ENCODE assay signal across 8 mouse cellular contexts in genomic region chr7:30143555-30144209, GRCm38 (mm10). TPM values are rescaled to one million over a fixed set of nuclear protein-coding genes. Genes with fewer than 3 reads are reported as not detected.
DNase-seq lines count a peak whose midpoint lies in the region; ATAC-seq lines count a peak whose summit lies in the region.

No protein-coding gene starts in this region.

- H3K27ac ChIP-seq in hindbrain, embryonic 14.5 days, result peak overlapping the region; percentile 86

- H3K4me3 ChIP-seq in hindbrain, embryonic 14.5 days (replicated peaks; ENCODE audit: low read length), result peak overlapping the region; percentile 46

- H3K27me3 ChIP-seq in hindbrain, embryonic 14.5 days (ENCODE audit: control insufficient read depth, insufficient read depth, low read length), result no peaks in the 10 kb centered on the region

- H3K36me3 ChIP-seq in hindbrain, embryonic 14.5 days (replicated peaks; ENCODE audit: control insufficient read depth, insufficient read depth), result peaks cover 4% of the 10 kb centered on the region

- peak; percentile 14 to 31 for DNase-seq in adrenal gland, adult 18-20 months (ENCODE audit: low spot score in 2 of 2)
- DNase-seq in cerebellum, postnatal 36 days, result peak; percentile 67 to 70
- peak; percentile 7 for DNase-seq in gastrocnemius, adult 18-20 months (ENCODE audit: low spot score)
- DNase-seq in hindbrain, embryonic 14.5 days (ENCODE audit: low spot score), result peak; percentile 85
- DNase-seq in left cerebral cortex, adult 18-20 months (ENCODE audit: low spot score in 2 of 2), result peak; percentile 34 to 62
- DNase-seq in lung, postnatal 14 days, result peak; percentile 53
- peak; percentile 72 for DNase-seq in right cerebral cortex, adult 18-20 months
- peak; percentile 88 for DNase-seq in yolk sac, embryonic 10.5 days (ENCODE audit: low spot score)

- H3K9ac ChIP-seq in hindbrain, embryonic 14.5 days, result peak overlapping the region; percentile 63

- H3K9me3 ChIP-seq in hindbrain, embryonic 14.5 days (ENCODE audit: control insufficient read depth, low read length), result peaks cover 20% of the 10 kb centered on the region

- 0 out of 2 replicates have a peak, but pooled peaks cover 4% of the 10 kb centered on the region for H3K4me1 ChIP-seq in hindbrain, embryonic 14.5 days (replicated peaks; ENCODE audit: control insufficient read depth, insufficient read depth, low read length)

- 3% methylated on average over 35 of the region's 35 CpGs for WGBS in hindbrain, embryonic 14.5 days

- peak overlapping the region; percentile 71 for H3K4me2 ChIP-seq in hindbrain, embryonic 14.5 days (replicated peaks)

- peak; percentile 95 for ATAC-seq in hindbrain, embryonic 14.5 days (ENCODE audit: low FRiP score)

RNA-seq across cellular contexts. Expression of gene Zfp382, which starts 21.9 kb away (rescaled TPM):
- total RNA-seq in adrenal gland, adult 18-20 months (2021), result 1 to 10 TPM; 3.2 to 5.1 TPM
- total RNA-seq in gastrocnemius, adult 18-20 months (2021), result 1 to 10 TPM; 1.3 TPM
- 14.6 and 15.5 TPM in 2 replicates for polyA plus RNA-seq in hindbrain, embryonic 14.5 days (2014; fragmentation: Nextera tagmentation; extraction: Ambion mirVana)
- total RNA-seq in left cerebral cortex, adult 18-20 months (2021), result 10 to 100 TPM; 31.3 to 36.0 TPM

RNA-seq across cellular contexts. Expression of gene Zfp146, which starts 25.9 kb away (rescaled TPM):
- total RNA-seq in adrenal gland, adult 18-20 months (2021), result 10 to 100 TPM; 48.5 to 54.2 TPM
- total RNA-seq in gastrocnemius, adult 18-20 months (2021), result 10 to 100 TPM; 24.7 to 28.7 TPM
- polyA plus RNA-seq in hindbrain, embryonic 14.5 days (2014; fragmentation: Nextera tagmentation; extraction: Ambion mirVana), result 13.2 and 14.0 TPM in 2 replicates
- 10 to 100 TPM; 48.4 to 48.7 TPM for total RNA-seq in left cerebral cortex, adult 18-20 months (2021)

RNA-seq across cellular contexts. Expression of gene Cox7a1, which starts 40.3 kb away (rescaled TPM):
- total RNA-seq in adrenal gland, adult 18-20 months (2021), result 100 to 1,000 TPM; 349 to 810 TPM
- 100 to 1,000 TPM; 938 to 989 TPM for total RNA-seq in gastrocnemius, adult 18-20 months (2021)
- polyA plus RNA-seq in hindbrain, embryonic 14.5 days (2014; fragmentation: Nextera tagmentation; extraction: Ambion mirVana), result 6.0 and 6.9 TPM in 2 replicates
- 1 to 10 TPM; 4.7 to 5.8 TPM for total RNA-seq in left cerebral cortex, adult 18-20 months (2021)

RNA-seq across cellular contexts. Expression of gene Zfp260, which starts 49.1 kb away (rescaled TPM):
- total RNA-seq in adrenal gland, adult 18-20 months (2021), result 10 to 100 TPM; 38.4 to 45.1 TPM
- 10 to 100 TPM; 33.3 to 37.9 TPM for total RNA-seq in gastrocnemius, adult 18-20 months (2021)
- 88.6 and 97.8 TPM in 2 replicates for polyA plus RNA-seq in hindbrain, embryonic 14.5 days (2014; fragmentation: Nextera tagmentation; extraction: Ambion mirVana)
- 10 to 100 TPM; 64.8 to 75.6 TPM for total RNA-seq in left cerebral cortex, adult 18-20 months (2021)

RNA-seq across cellular contexts. Expression of gene Zfp566, which starts 53.4 kb away (rescaled TPM):
- total RNA-seq in adrenal gland, adult 18-20 months (2021), result 1 to 10 TPM; 2.9 to 4.1 TPM
- 1 to 10 TPM; 2.2 to 3.4 TPM for total RNA-seq in gastrocnemius, adult 18-20 months (2021)
- 14.3 and 15.0 TPM in 2 replicates for polyA plus RNA-seq in hindbrain, embryonic 14.5 days (2014; fragmentation: Nextera tagmentation; extraction: Ambion mirVana)
- 1 to 10 TPM; 5.6 to 7.7 TPM for total RNA-seq in left cerebral cortex, adult 18-20 months (2021)

Comparison
In these comparisons a context has a peak if more than half of its experiments do, and no peak if none do; other contexts are left out.
1. Peak in every context shown above with its lines: DNase-seq, ATAC-seq, H3K4me3 ChIP-seq and H3K27ac ChIP-seq.
2. DNase-seq: peak in every context shown above with its lines; median percentile 88 in yolk sac, embryonic 10.5 days; 85 in hindbrain, embryonic 14.5 days; 72 in right cerebral cortex, adult 18-20 months; 68 in cerebellum, postnatal 36 days; 53 in lung, postnatal 14 days; 48 in left cerebral cortex, adult 18-20 months; 22 in adrenal gland, adult 18-20 months; 7 in gastrocnemius, adult 18-20 months.
3. RNA of gene Zfp382, which starts 21.9 kb away (total RNA-seq): 31.3 to 36.0 TPM in left cerebral cortex, adult 18-20 months; 3.2 to 5.1 TPM in adrenal gland, adult 18-20 months and 1.3 TPM in gastrocnemius, adult 18-20 months; every median in the first group is over 4 times any median in the second.
4. RNA of gene Cox7a1, which starts 40.3 kb away (total RNA-seq): 938 to 989 TPM in gastrocnemius, adult 18-20 months and 349 to 810 TPM in adrenal gland, adult 18-20 months; 4.7 to 5.8 TPM in left cerebral cortex, adult 18-20 months; every median in the first group is over 10 times any median in the second.